ENCODE assay signal across 8 mouse cellular contexts in genomic region chr11:29839781-29840180, GRCm38 (mm10). TPM values are rescaled to one million over a fixed set of nuclear protein-coding genes. Genes with fewer than 3 reads are reported as not detected.
DNase-seq lines count a peak whose midpoint lies in the region; ATAC-seq and TF ChIP-seq lines count a peak whose summit lies in the region.

No protein-coding gene starts in this region.

- no peak overlapping the region for H3K4me3 ChIP-seq in limb, embryonic 12.5 days (replicated peaks)
- no peak overlapping the region for H3K4me3 ChIP-seq in limb, embryonic 10.5 days
- H3K4me3 ChIP-seq in embryonic fibroblast, embryonic 13.5 days (ENCODE audit: insufficient read depth, low read length): no peak overlapping the region
- H3K4me3 ChIP-seq in myocyte: no peak overlapping the region

- H3K27me3 ChIP-seq in limb, embryonic 12.5 days: no peaks in the 10 kb centered on the region
- H3K27me3 ChIP-seq in limb, embryonic 10.5 days (ENCODE audit: low read depth, poor library complexity, severe bottlenecking): no peaks in the 10 kb centered on the region
- H3K27me3 ChIP-seq in myocyte (ENCODE audit: control insufficient read depth, insufficient read depth, insufficient read length): no peaks in the 10 kb centered on the region

- peak; percentile 42; the same call in 1 of the 2 replicates for ATAC-seq in limb, embryonic 12.5 days (ENCODE audit: insufficient number of reproducible peaks, insufficient read depth, low FRiP score, low TSS enrichment, low read depth)

- 51% methylated on average over 3 of the region's 3 CpGs for WGBS in limb, embryonic 12.5 days
- WGBS in limb, embryonic 10.5 days: 85% methylated on average over 3 of the region's 3 CpGs

- H3K36me3 ChIP-seq in limb, embryonic 12.5 days: no peaks in the 10 kb centered on the region
- H3K36me3 ChIP-seq in limb, embryonic 10.5 days: no peaks in the 10 kb centered on the region
- H3K36me3 ChIP-seq in myocyte (ENCODE audit: control insufficient read depth, insufficient read depth): no peaks in the 10 kb centered on the region

- no peak for TF ChIP-seq CTCF in embryonic fibroblast, embryonic 13.5 days (IDR thresholded peaks at IDR 0.05; ENCODE audit: borderline replicate concordance, insufficient read depth, low read length)

- no peak overlapping the region for H3K4me2 ChIP-seq in limb, embryonic 12.5 days
- H3K4me2 ChIP-seq in myocyte (ENCODE audit: low read depth): peak overlapping the region; percentile 42

- no peak overlapping the region for H3K9ac ChIP-seq in limb, embryonic 12.5 days (replicated peaks)

- no peak for DNase-seq in limb, embryonic 10.5 days (ENCODE audit: low spot score)
- DNase-seq in kidney, adult 8-10 months: peak; percentile 14 to 55
- no peak for DNase-seq in natural killer cell, adult 2 months (ENCODE audit: low spot score in 2 of 2)
- no peak for DNase-seq in thymus, postnatal 0 days (ENCODE audit: low spot score)
- no peak for DNase-seq in thymus, postnatal 25 days

- H3ac ChIP-seq in myocyte (ENCODE audit: control insufficient read depth, insufficient read length): no peak overlapping the region

- H3K27ac ChIP-seq in limb, embryonic 12.5 days: no peak overlapping the region
- no peak overlapping the region for H3K27ac ChIP-seq in limb, embryonic 10.5 days
- peak overlapping the region; percentile 86 for H3K27ac ChIP-seq in embryonic fibroblast, embryonic 13.5 days (ENCODE audit: insufficient read depth, low read length)

- H3K79me2 ChIP-seq in myocyte (ENCODE audit: control insufficient read depth, insufficient read depth): no peaks in the 10 kb centered on the region

- H3K9me3 ChIP-seq in limb, embryonic 12.5 days: no peaks in the 10 kb centered on the region
- no peaks in the 10 kb centered on the region for H3K9me3 ChIP-seq in limb, embryonic 10.5 days (replicated peaks)

- TF ChIP-seq POLR2A in embryonic fibroblast, embryonic 13.5 days (IDR thresholded peaks at IDR 0.05; ENCODE audit: low read depth, low read length): no peak
- TF ChIP-seq POLR2A in myocyte (IDR thresholded peaks at IDR 0.05; ENCODE audit: insufficient read length, low read depth): no peak

- H3K4me1 ChIP-seq in limb, embryonic 12.5 days (replicated peaks): 0 out of 2 replicates have a peak, but pooled peaks cover 6% of the 10 kb centered on the region
- no peaks in the 10 kb centered on the region for H3K4me1 ChIP-seq in limb, embryonic 10.5 days
- H3K4me1 ChIP-seq in embryonic fibroblast, embryonic 13.5 days (ENCODE audit: control insufficient read depth, insufficient read depth, low read length): peaks cover 14% of the 10 kb centered on the region

TF ChIP-seq in myocyte, 11 proteins besides CTCF, POLR2A, EP300 and RAD21:
- TF ChIP-seq TCF3 (IDR thresholded peaks at IDR 0.05; ENCODE audit: insufficient read length, low read depth) (no peak), MYOD1 (IDR thresholded peaks at IDR 0.05; ENCODE audit: control insufficient read depth in 1 of 3, insufficient read length in 2 of 3, low read depth in 2 of 3) (peak in 2 of 3 experiments; percentile 13 to 21), SRF (IDR thresholded peaks at IDR 0.05; ENCODE audit: control insufficient read depth, insufficient read length, low read depth) (peak; percentile 20), CEBPB (IDR thresholded peaks at IDR 0.05; ENCODE audit: insufficient read depth, poor library complexity, severe bottlenecking) (0 out of 2 replicates have a peak, but pooled peaks have one; percentile 24), USF1 (IDR thresholded peaks at IDR 0.05; ENCODE audit: low read depth) (no peak), REST (IDR thresholded peaks at IDR 0.05; ENCODE audit: insufficient read depth, insufficient read length) (no peak), E2F4 (IDR thresholded peaks at IDR 0.05; ENCODE audit: insufficient read depth) (no peak), TCF12 (IDR thresholded peaks at IDR 0.05; ENCODE audit: insufficient read depth, poor library complexity, severe bottlenecking) (no peak)

RNA-seq across cellular contexts. Expression of gene 4931440F15Rik, which starts 14.3 kb away (rescaled TPM):
- polyA plus RNA-seq in limb, embryonic 12.5 days (2016; fragmentation: Nextera tagmentation; extraction: Ambion mirVana): 0.10 and 0.14 TPM in 2 replicates
- polyA plus RNA-seq in limb, embryonic 10.5 days (2016; fragmentation: Nextera tagmentation; extraction: Ambion mirVana): 0.04 and 0.10 TPM in 2 replicates
- polyA plus RNA-seq in embryonic fibroblast, embryonic 13.5 days (2011; ENCODE audit: insufficient read length, low read depth, missing spikeins): 0.21 TPM in 1 of 2 replicates, not detected in the other
- 0.04 TPM for polyA plus RNA-seq in myocyte (2012; fragmentation: generic; extraction: Trizol)
- polyA plus RNA-seq in thymus, postnatal 0 days (2015; fragmentation: Nextera tagmentation; extraction: Ambion mirVana): 0.08 TPM in 2 replicates

Comparison
In these comparisons a context has a peak if more than half of its experiments do, and no peak if none do; other contexts are left out.
1. DNase-seq: peak in kidney, adult 8-10 months (2 of 2); none in limb, embryonic 10.5 days (single experiment), natural killer cell, adult 2 months (0 of 2), thymus, postnatal 0 days (single experiment) and thymus, postnatal 25 days (single experiment).